Mouse (Mus musculus): ENCODE data around the gene Abcb6. TPM values are rescaled to one million over a fixed set of nuclear protein-coding genes. Genes with fewer than 3 reads are reported as not detected.

Gene Abcb6
- total RNA-seq (2015) (2.5 and 4.0 TPM in 2 replicates), total RNA-seq (2017) (3.6 and 5.3 TPM in 2 replicates)

- ATAC-seq (ENCODE audit: poor library complexity, severe bottlenecking), result peak; percentile 90
These were observed at the start of gene Abcb6 for GRCm38 (mm10) chr1:75180105-75180590. Gene Abcb6 (minus strand): TSS chr1:75180392.

GRCm38 (mm10) chr1:75229158-75229557 is 49.0 kb upstream of the Abcb6 start:
- no peak for ATAC-seq (ENCODE audit: poor library complexity, severe bottlenecking)

- ATAC-seq (ENCODE audit: poor library complexity, severe bottlenecking), result no peak
These were observed 47.5 kb upstream of the Abcb6 start for GRCm38 (mm10) chr1:75227653-75228052.

GRCm38 (mm10) chr1:75226138-75226537 is 45.9 kb upstream of the Abcb6 start:
- ATAC-seq (ENCODE audit: poor library complexity, severe bottlenecking), result no peak

- ATAC-seq (ENCODE audit: poor library complexity, severe bottlenecking), result no peak
These were observed 45.3 kb upstream of the Abcb6 start for GRCm38 (mm10) chr1:75225473-75225872.

- ATAC-seq (ENCODE audit: poor library complexity, severe bottlenecking), result peak; percentile 20; the same call in 1 of the 2 replicates
These were observed 43.3 kb upstream of the Abcb6 start for GRCm38 (mm10) chr1:75223532-75223931.

GRCm38 (mm10) chr1:75222926-75223325 is 42.7 kb upstream of the Abcb6 start:
- no peak for ATAC-seq (ENCODE audit: poor library complexity, severe bottlenecking)

GRCm38 (mm10) chr1:75221538-75221937 is 41.3 kb upstream of the Abcb6 start:
- ATAC-seq (ENCODE audit: poor library complexity, severe bottlenecking), result no peak

- peak; percentile 1; the same call in 1 of the 2 replicates for ATAC-seq (ENCODE audit: poor library complexity, severe bottlenecking)
These were observed 39.3 kb upstream of the Abcb6 start, which contains the start of gene Tuba4a for GRCm38 (mm10) chr1:75219531-75219930. Gene Tuba4a (minus strand): TSS chr1:75219865.

- peak; percentile 77 for ATAC-seq (ENCODE audit: poor library complexity, severe bottlenecking)
These were observed 38.9 kb upstream of the Abcb6 start for GRCm38 (mm10) chr1:75219078-75219477.

GRCm38 (mm10) chr1:75218227-75219001 is 38.2 kb upstream of the Abcb6 start:
- ATAC-seq (ENCODE audit: poor library complexity, severe bottlenecking), result peak; percentile 42

GRCm38 (mm10) chr1:75217893-75218226 is 37.7 kb upstream of the Abcb6 start:
- ATAC-seq (ENCODE audit: poor library complexity, severe bottlenecking), result no peak

GRCm38 (mm10) chr1:75216797-75217585 is 36.8 kb upstream of the Abcb6 start:
- ATAC-seq (ENCODE audit: poor library complexity, severe bottlenecking), result no peak

- no peak for ATAC-seq (ENCODE audit: poor library complexity, severe bottlenecking)
These were observed 35.6 kb upstream of the Abcb6 start for GRCm38 (mm10) chr1:75215785-75216184.

GRCm38 (mm10) chr1:75214886-75215285 is 34.7 kb upstream of the Abcb6 start:
- no peak for ATAC-seq (ENCODE audit: poor library complexity, severe bottlenecking)

- ATAC-seq (ENCODE audit: poor library complexity, severe bottlenecking), result no peak
These were observed 34.2 kb upstream of the Abcb6 start for GRCm38 (mm10) chr1:75214442-75214841.

- ATAC-seq (ENCODE audit: poor library complexity, severe bottlenecking), result peak; percentile 57
These were observed 32.9 kb upstream of the Abcb6 start for GRCm38 (mm10) chr1:75213096-75213495.

GRCm38 (mm10) chr1:75212542-75212941 is 32.4 kb upstream of the Abcb6 start:
- ATAC-seq (ENCODE audit: poor library complexity, severe bottlenecking), result no peak

GRCm38 (mm10) chr1:75211141-75211708 is 31.0 kb upstream of the Abcb6 start:
- ATAC-seq (ENCODE audit: poor library complexity, severe bottlenecking), result no peak

GRCm38 (mm10) chr1:75210136-75211087 is 30.2 kb upstream of the Abcb6 start, which contains the start of the genes Glb1l and Stk16:
Gene Glb1l (minus strand): TSS chr1:75210813.
Gene Stk16 (plus strand): TSS chr1:75210838.
- peak; percentile 83 for ATAC-seq (ENCODE audit: poor library complexity, severe bottlenecking)

Data from megakaryocyte, adult 5-6 weeks (primary cell).